Mouse (Mus musculus) bone marrow, adult 2 months (tissue): Measurements from ENCODE around the gene Ttc7b.

ENCODE experiments used
- CTCF ChIP-seq: fragments of 200-500 bp; IDR thresholded peaks from 2 replicates; pipeline ENCODE4 v1.5.1; 2011; ENCODE audit warnings: low read length, control low read depth; ENCODE audit not compliant: control insufficient read depth, insufficient read depth
- POLR2A ChIP-seq: fragments of 200-500 bp; IDR thresholded peaks from 2 replicates; pipeline ENCODE4 v1.6.1; 2011; ENCODE audit warnings: low read depth, mild to moderate bottlenecking, control low read depth, low read length, borderline replicate concordance; ENCODE audit not compliant: control insufficient read depth

DNA sequence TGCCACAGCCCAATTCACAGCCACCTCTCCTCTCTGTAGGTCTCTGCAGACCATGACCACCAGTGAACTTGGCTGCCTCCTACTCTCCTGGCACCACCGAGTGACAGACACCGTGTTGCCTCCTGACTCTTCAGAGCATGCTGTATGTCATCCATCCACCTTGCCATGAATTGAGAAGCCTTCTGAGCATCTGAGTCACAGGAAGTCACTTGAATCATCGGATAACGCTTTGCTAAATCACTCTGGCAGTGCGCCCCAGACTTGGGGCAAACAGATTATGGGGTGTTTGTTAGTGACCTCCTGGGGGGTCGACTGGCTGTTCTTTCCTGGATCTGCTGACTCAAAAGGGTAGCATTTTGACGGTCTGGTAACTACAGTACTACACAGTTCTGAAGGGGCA, 166.7 kb downstream of the Ttc7b start:
- TF ChIP-seq POLR2A (no peak), CTCF (no peak)
